Mouse (Mus musculus): ENCODE data around the gene Dhx9.
"Not testable (repeated sequence)": the region's sequence is repeated elsewhere in the genome, so short reads cannot be mapped to it uniquely, and the experiment has no call there.

- TF ChIP-seq CTCF, EP300 (IDR thresholded peaks at IDR 0.05; ENCODE audit: low read depth): not testable (repeated sequence)
Observed at GRCm38 (mm10) chr1:153410915-153411314, 76.5 kb downstream of the Dhx9 start.

Measured in heart, postnatal 0 days (tissue).